Mouse (Mus musculus) cerebellum, adult 2 months (tissue): ENCODE measurements at regions not wholly inside any gene's neighbourhood (a gene's known extent, or its start where the extent isn't known, plus 50 kb on each side); places are given as distances from the start of the nearest gene placed in this dataset.

Source experiments
- DNase-seq, 2 experiments: peaks; one replicate each; pipeline ENCODE4 v3.0.0; 2021
- H3K27ac ChIP-seq: fragments of 200-500 bp; 2 replicates; pipeline ENCODE4 v1.5.1; 2012; ENCODE audit warnings: low read length, control low read depth, inconsistent platforms; ENCODE audit not compliant: insufficient read depth
- H3K27me3 ChIP-seq: fragments of 200-500 bp; 2 replicates; pipeline ENCODE4 v1.6.1; 2012; ENCODE audit warnings: inconsistent platforms, mild to moderate bottlenecking, low read length, moderate library complexity; ENCODE audit not compliant: control insufficient read depth, insufficient read depth
- H3K4me1 ChIP-seq: fragments of 200-500 bp; 2 replicates; pipeline ENCODE4 v1.6.1; 2011; ENCODE audit warnings: low read length; ENCODE audit not compliant: control insufficient read depth, insufficient read depth
- H3K4me3 ChIP-seq: fragments of 200-500 bp; replicated peaks from 2 replicates; pipeline ENCODE3; 2011; ENCODE audit warnings: mild to moderate bottlenecking, low read depth, low read length, control low read depth; ENCODE audit not compliant: insufficient read depth
- CTCF ChIP-seq: fragments of 200-500 bp; IDR thresholded peaks from 2 replicates; pipeline ENCODE4 v1.5.1; 2011; ENCODE audit warnings: low read depth, mild to moderate bottlenecking, control low read depth, low read length, moderate library complexity, borderline replicate concordance; ENCODE audit not compliant: insufficient read depth
- POLR2A ChIP-seq: fragments of 200-500 bp; IDR thresholded peaks from 2 replicates; pipeline ENCODE4 v1.6.1; 2011; ENCODE audit warnings: low read length, control low read depth, borderline replicate concordance; ENCODE audit not compliant: insufficient read depth
- WGBS: fragments of 180-500 bp; shearing (Covaris S2); methylation state at CpG from one replicate; pipeline ENCODE4 v1.1.7; 2018; 5-methylcytosine and 5-hydroxymethylcytosine counted together

DNA sequence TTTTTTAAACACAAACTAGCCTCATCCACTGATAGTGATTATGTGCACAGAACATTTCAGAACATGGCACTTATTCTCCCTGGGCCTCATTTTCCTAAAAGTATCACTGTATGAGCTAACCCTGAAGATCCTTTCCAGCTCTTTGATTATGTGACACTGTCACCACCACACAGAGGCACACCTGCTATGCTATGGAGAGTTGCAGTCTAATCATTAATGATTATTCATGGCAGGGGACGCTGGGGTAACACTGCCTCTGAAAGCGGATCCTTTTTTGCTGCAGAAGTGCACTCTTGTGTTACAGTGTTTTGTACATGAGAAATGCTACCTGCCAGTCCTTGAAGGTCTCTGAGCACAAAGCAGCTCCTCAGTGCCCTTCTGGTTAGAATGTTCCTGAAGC, 615.3 kb upstream of the Fbxo33 start:
- H3K27ac ChIP-seq = no peak overlapping the region
- H3K4me3 ChIP-seq = no peak overlapping the region
- no peaks in the 10 kb centered on the region for H3K27me3 ChIP-seq
- DNase-seq = no peak
- WGBS = 67% methylated on average over 2 of the region's 2 CpGs
- TF ChIP-seq CTCF = no peak
- no peak for TF ChIP-seq POLR2A
- no peaks in the 10 kb centered on the region for H3K4me1 ChIP-seq

DNA sequence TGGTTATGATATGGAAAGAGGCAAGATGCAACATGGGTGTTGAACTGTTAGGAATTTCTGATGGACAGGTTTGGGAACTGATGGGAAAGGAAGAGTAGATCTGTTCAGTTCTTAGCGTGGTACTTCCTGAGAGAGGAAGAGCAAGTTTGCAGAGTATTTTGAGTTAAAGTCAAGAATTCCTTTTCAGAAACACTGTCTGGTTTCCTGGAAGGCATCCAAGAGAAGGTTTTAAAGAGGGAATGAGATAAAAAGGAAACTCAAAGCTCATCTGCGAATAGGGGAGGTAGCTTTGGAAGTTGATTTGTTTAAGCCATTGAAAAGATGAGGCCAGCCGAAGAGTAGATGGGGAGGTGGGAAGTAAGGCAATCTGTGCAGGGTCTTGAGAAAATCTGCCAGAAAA, 603.4 kb upstream of the Fbxo33 start:
- no peak overlapping the region for H3K4me3 ChIP-seq
- no peaks in the 10 kb centered on the region for H3K4me1 ChIP-seq
- WGBS = 34% methylated on average over 3 of the region's 3 CpGs
- no peak overlapping the region for H3K27ac ChIP-seq
- DNase-seq = no peak
- no peaks in the 10 kb centered on the region for H3K27me3 ChIP-seq
- TF ChIP-seq CTCF (no peak), POLR2A (no peak)

DNA sequence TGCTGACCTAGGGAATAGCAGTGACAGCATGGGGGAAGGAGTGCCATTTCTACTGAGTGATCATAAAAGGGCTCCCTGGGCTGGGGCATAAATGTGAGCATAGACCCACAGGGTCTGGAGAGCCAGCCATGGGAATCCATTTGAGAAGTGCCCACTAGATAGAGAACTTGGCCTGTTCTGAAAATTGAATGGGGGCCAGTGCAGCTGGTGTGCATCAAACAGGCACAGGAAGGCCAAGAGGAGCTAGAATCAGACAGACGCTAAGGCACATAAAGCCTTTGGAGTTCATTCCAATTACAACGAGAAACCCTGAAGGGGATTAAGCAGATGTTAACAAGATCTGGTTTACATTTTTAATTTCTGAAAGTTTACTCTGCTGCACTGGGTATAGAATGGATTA, 602.9 kb upstream of the Fbxo33 start:
- WGBS = 4% methylated on average over 2 of the region's 2 CpGs
- Histone ChIP-seq H3K27ac (no peak overlapping the region), H3K4me3 (no peak overlapping the region), H3K27me3 (no peaks in the 10 kb centered on the region), H3K4me1 (no peaks in the 10 kb centered on the region)
- TF ChIP-seq POLR2A (no peak), CTCF (no peak)
- no peak for DNase-seq

DNA sequence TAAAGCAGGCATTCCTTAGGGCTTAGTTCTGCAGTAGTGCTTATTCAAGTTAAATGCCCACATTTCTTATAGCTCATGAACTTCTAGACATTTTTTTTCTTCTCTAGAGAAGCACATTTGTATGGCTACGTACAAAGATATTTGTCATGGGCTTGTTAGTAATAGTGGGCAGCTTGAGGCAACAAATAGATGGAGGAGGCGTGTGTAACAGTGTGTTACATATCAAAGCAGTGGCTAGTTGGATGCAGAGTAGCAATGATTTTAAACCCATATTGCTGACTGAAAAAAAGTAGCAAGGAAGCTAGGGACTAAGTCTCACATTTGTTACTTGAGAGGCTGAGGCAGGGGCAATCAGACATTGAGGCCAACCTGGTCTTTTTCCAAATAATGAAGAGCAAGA, 602.2 kb upstream of the Fbxo33 start:
- H3K27ac ChIP-seq = no peak overlapping the region
- no peak for DNase-seq
- 90% methylated on average over 2 of the region's 2 CpGs for WGBS

DNA sequence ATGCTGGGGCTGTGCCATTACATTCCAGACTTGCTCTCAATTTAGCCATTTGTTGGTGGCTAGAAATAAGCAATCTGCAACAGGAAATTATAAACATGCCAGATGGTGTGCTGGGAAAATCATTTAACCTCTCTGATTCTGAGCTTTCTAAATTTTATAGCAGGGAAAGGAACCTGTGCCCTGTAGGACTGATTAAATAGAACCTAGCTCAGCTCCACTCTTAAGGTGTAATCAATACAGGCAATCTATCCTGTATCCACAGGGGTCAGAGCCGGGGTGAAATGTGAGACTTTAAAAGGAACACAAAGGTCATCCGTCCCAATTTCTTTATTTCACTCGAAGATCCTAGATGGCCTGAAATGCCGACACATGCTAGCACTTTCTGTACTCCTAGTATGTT, 596.4 kb upstream of the Fbxo33 start:
- H3K4me3 ChIP-seq = no peak overlapping the region
- H3K27ac ChIP-seq = no peak overlapping the region
- 84% methylated on average over 4 of the region's 4 CpGs for WGBS
- no peak for TF ChIP-seq POLR2A
- TF ChIP-seq CTCF = no peak
- no peak for DNase-seq
- H3K27me3 ChIP-seq = no peaks in the 10 kb centered on the region
- H3K4me1 ChIP-seq = no peaks in the 10 kb centered on the region

More for the DNA sequence above, 602.2 kb upstream of the Fbxo33 start:
- TF ChIP-seq POLR2A (no peak), CTCF (no peak)
- Histone ChIP-seq H3K4me3 (no peak overlapping the region), H3K27me3 (no peaks in the 10 kb centered on the region), H3K4me1 (no peaks in the 10 kb centered on the region)

DNA sequence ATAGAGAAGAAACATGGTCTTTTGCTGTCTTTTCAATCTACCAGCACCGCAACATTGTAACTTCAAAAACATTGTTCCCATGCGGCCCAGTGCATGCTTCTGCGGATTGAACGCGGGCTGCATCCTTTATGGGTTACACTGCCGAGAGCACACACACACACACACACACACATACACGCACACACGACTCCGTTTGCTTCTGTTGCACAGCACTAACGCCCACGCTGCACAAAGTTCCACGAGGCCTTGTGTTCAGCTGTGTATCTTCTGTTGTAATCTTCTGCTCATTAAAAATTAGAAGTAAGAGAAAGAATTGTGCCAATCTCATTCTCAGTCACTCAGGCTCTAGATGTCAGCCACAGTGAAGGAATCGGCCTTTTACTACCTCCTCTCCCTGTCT, 594.8 kb upstream of the Fbxo33 start:
- WGBS = 89% methylated on average over 13 of the region's 13 CpGs
- H3K27me3 ChIP-seq = no peaks in the 10 kb centered on the region
- H3K27ac ChIP-seq = no peak overlapping the region
- no peak for DNase-seq
- no peak overlapping the region for H3K4me3 ChIP-seq
- H3K4me1 ChIP-seq = no peaks in the 10 kb centered on the region
- no peak for TF ChIP-seq POLR2A
- TF ChIP-seq CTCF = no peak

DNA sequence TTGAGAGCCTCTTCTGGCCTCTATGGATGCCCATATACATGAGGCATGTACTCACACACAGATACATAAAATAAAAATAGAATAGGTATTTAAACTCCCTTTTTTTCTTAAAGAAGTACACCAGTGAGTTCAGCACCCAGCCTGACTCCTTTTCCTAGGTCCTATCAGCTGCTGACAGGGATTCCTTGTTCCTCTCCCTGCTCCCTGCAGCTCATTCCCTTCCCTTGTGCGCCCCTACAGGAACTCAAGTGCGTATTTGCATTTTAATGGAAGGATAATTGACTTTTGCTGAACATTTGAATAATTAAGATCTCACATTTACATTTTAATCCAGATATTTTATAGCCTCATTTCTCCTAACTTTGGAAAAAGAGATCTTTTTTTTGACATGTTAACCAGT, 589.7 kb upstream of the Fbxo33 start:
- no peak overlapping the region for H3K27ac ChIP-seq
- H3K4me3 ChIP-seq = no peak overlapping the region
- TF ChIP-seq POLR2A (no peak), CTCF (no peak)
- DNase-seq = no peak
- no peaks in the 10 kb centered on the region for H3K4me1 ChIP-seq
- WGBS = 21% methylated on average over 2 of the region's 2 CpGs
- no peaks in the 10 kb centered on the region for H3K27me3 ChIP-seq

DNA sequence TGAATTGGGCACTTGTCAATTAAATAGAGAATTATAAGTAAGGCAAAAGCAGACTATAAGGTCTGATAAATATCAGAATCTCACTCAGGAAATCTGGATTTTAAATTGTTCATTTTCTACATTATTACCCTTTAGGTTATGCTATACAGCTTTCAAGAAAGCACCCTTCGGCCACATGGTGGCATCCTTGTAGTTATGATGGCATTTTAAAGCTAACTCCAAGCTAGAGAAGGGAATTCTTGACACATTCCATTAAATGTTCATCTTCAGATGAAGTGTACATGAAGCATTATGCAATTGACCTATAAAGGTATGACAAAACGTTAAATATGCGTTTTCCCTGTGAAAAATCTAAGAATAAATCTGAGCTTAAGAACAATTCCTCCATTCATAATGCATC, 578.5 kb upstream of the Fbxo33 start:
- no peak for DNase-seq
- H3K4me1 ChIP-seq = no peaks in the 10 kb centered on the region
- no peaks in the 10 kb centered on the region for H3K27me3 ChIP-seq
- 59% methylated on average over 3 of the region's 3 CpGs for WGBS
- H3K4me3 ChIP-seq = no peak overlapping the region
- TF ChIP-seq POLR2A = no peak
- TF ChIP-seq CTCF = no peak
- H3K27ac ChIP-seq = no peak overlapping the region
